Mouse (Mus musculus) cerebellum, adult 2 months (tissue): ENCODE results near the gene E2f4. TPM values are rescaled to one million over a fixed set of nuclear protein-coding genes. Genes with fewer than 3 reads are reported as not detected.

Source experiments
- DNase-seq, 2 experiments: peaks; one replicate each; pipeline ENCODE4 v3.0.0; 2021
- H3K27ac ChIP-seq: fragments of 200-500 bp; 2 replicates; pipeline ENCODE4 v1.5.1; 2012; ENCODE audit warnings: low read length, control low read depth, inconsistent platforms; ENCODE audit not compliant: insufficient read depth
- H3K27me3 ChIP-seq: fragments of 200-500 bp; 2 replicates; pipeline ENCODE4 v1.6.1; 2012; ENCODE audit warnings: inconsistent platforms, mild to moderate bottlenecking, low read length, moderate library complexity; ENCODE audit not compliant: control insufficient read depth, insufficient read depth
- H3K4me1 ChIP-seq: fragments of 200-500 bp; 2 replicates; pipeline ENCODE4 v1.6.1; 2011; ENCODE audit warnings: low read length; ENCODE audit not compliant: control insufficient read depth, insufficient read depth
- H3K4me3 ChIP-seq: fragments of 200-500 bp; replicated peaks from 2 replicates; pipeline ENCODE3; 2011; ENCODE audit warnings: mild to moderate bottlenecking, low read depth, low read length, control low read depth; ENCODE audit not compliant: insufficient read depth
- CTCF ChIP-seq: fragments of 200-500 bp; IDR thresholded peaks from 2 replicates; pipeline ENCODE4 v1.5.1; 2011; ENCODE audit warnings: low read depth, mild to moderate bottlenecking, control low read depth, low read length, moderate library complexity, borderline replicate concordance; ENCODE audit not compliant: insufficient read depth
- POLR2A ChIP-seq: fragments of 200-500 bp; IDR thresholded peaks from 2 replicates; pipeline ENCODE4 v1.6.1; 2011; ENCODE audit warnings: low read length, control low read depth, borderline replicate concordance; ENCODE audit not compliant: insufficient read depth
- WGBS: fragments of 180-500 bp; shearing (Covaris S2); methylation state at CpG from one replicate; pipeline ENCODE4 v1.1.7; 2018; 5-methylcytosine and 5-hydroxymethylcytosine counted together
- polyA plus RNA-seq: library from polyadenylated mRNA; depleted of rRNA; stranded (reverse); fragments of >200 nt; gene quantifications from 2 replicates; pipeline ENCODE4 v1.2.3, GENCODE M21; 2012

The E2f4 gene
- polyA plus RNA-seq, 1 experiment = 81.6 TPM

DNA sequence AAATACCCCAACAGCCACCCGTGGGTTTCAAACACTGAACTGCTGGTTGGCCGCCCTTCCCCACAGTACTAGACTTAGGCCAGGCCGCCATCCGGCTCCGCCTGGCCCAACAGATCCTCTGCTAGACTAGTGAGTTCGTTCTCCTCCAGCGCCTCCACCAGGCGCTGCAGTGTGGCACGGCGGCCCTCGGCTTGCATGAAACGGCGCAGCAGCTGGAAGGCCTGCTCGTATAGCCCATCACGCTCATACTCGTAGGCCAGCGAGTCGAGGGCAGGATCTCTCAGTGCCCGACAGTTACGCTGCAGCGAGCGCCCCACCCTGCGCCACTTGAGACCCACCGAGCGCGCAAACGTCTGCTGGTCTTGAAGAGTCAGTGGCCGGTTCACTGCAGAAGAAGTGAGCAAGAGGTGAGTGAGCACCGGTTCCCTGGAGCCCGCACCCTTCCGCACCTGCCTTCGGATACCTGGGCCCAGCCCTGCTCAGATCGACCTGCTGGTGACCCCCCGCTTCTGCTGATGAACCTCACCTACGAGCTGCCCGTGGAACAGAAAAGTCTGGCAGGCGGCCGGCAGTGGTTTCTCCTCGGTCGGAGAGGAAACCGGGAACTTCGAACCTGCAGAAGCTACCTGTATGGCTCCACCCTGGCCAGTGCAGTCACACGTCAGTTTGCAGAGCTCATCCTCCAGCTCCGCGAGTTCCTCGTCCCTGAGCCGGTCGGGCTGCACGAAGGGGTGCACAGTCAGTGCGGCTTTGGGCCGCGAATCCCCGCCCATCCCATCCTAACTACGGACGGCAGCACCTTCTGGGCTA lies 38.3 kb upstream of the E2f4 start:
- Histone ChIP-seq H3K27me3 (no peaks in the 10 kb centered on the region), H3K4me1 (no peaks in the 10 kb centered on the region), H3K4me3 (peak overlapping the region; percentile 49), H3K27ac (no peak overlapping the region)
- peak in 1 of 2 experiments; percentile 36 for DNase-seq
- TF ChIP-seq CTCF (no peak), POLR2A (no peak)
- WGBS = 6% methylated on average over 55 of the region's 55 CpGs

DNA sequence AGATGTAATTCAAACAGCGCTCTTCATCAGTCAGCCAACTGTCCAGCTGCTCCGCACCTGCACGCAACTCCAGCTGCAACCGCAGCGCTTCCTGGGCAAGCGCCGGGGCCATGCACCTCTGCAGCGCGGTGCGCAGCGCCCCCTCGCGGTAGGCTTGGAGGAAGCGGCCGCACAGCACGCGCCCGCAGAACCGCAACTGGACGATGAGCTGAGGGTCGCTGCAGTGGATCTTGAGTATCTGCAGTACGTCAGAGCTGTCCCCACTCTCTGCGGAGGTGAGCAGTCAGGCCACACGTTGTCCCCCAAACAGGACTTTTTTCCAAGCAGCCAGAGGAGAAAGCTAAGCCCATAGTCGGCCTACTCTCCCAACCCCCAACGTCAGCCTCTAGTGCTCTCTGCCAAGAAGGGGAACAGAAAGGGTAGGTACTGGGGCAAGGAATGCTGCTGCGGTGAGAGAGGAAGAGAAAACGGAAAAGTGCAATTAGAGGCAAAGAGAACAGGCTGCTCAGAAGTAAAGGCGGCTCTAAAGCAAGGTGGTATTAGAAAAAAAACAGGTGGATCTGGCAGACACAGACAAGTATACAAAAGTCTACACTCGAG lies 37.6 kb upstream of the E2f4 start:
- DNase-seq = peak; percentile 64 to 76
- H3K27ac ChIP-seq = no peak overlapping the region
- 6% methylated on average over 30 of the region's 30 CpGs for WGBS
- H3K4me1 ChIP-seq = no peaks in the 10 kb centered on the region
- TF ChIP-seq POLR2A = no peak
- TF ChIP-seq CTCF = peak; percentile 80
- peak overlapping the region; percentile 49 for H3K4me3 ChIP-seq
- no peaks in the 10 kb centered on the region for H3K27me3 ChIP-seq

DNA sequence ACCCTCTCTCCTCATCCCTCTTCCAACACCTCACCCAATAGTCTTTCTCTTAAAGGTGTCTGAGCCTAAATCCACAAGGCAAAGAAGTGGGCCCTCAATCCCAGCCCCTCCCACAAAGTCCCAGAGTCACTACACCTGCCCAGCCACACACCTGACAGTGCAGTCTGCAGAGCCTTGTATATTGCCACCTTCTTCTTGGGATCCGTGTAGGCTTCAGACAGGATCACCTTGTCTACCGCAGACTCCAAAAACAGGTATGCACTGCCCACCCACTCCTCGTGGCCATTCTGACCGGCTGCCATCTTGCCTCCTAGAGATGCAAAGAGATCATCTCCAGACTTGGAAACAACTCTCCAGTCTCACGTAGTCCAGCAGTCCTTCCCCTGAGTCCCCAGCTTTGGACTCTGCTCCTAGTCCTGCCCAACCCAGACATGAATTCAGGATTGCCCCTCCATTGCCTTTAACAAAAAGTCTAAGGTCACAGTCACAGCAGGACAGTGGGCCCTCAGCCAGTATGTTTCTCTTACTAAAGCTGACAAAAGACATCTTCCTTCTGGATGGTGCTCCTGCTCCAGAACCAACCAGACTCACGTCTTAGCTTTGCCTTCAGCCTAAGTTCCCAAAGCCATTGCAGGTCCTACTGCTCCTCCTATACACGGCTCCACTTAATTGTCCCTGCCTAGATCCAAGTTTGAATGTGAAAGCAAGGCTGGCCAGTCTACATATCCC lies 36.9 kb upstream of the E2f4 start:
- DNase-seq = no peak
- Histone ChIP-seq H3K4me1 (no peaks in the 10 kb centered on the region), H3K4me3 (no peak overlapping the region), H3K27me3 (no peaks in the 10 kb centered on the region), H3K27ac (no peak overlapping the region)
- TF ChIP-seq POLR2A (no peak), CTCF (no peak)
- WGBS = 83% methylated on average over 7 of the region's 7 CpGs

- no peak overlapping the region for H3K27ac ChIP-seq
- H3K4me3 ChIP-seq = no peak overlapping the region
- no peaks in the 10 kb centered on the region for H3K4me1 ChIP-seq
- no peaks in the 10 kb centered on the region for H3K27me3 ChIP-seq
- 92% methylated on average over 12 of the region's 12 CpGs for WGBS
- TF ChIP-seq CTCF = no peak
- DNase-seq = no peak
These were observed 36.0 kb upstream of the E2f4 start for GRCm38 (mm10) chr8:105261326-105261980.

GRCm38 (mm10) chr8:105263244-105263912 lies 34.1 kb upstream of the E2f4 start:
- TF ChIP-seq POLR2A = no peak
- no peak for TF ChIP-seq CTCF
- WGBS = 47% methylated on average over 16 of the region's 16 CpGs
- H3K27me3 ChIP-seq = no peaks in the 10 kb centered on the region

GRCm38 (mm10) chr8:105264024-105264982 lies 33.2 kb upstream of the E2f4 start, which contains the start of the genes Tradd and Fbxl8:
Gene Tradd (minus strand): TSS chr8:105264609.
Gene Fbxl8 (plus strand): TSS chr8:105264648.
- 2% methylated on average over 54 of the region's 54 CpGs for WGBS
- no peak for TF ChIP-seq CTCF
- no peak for TF ChIP-seq POLR2A
- peak within 1 kb of the TSS; percentile 72 for H3K4me3 ChIP-seq
- H3K27ac ChIP-seq = no peak within 1 kb of the TSS
- 0 out of 2 replicates have a peak, but pooled peaks cover 3% of the 10 kb centered on the region for H3K4me1 ChIP-seq
- no peaks in the 10 kb centered on the region for H3K27me3 ChIP-seq
- DNase-seq = peak; percentile 65 to 70

More at GRCm38 (mm10) chr8:105263244-105263912, 34.1 kb upstream of the E2f4 start:
- DNase-seq = no peak
- Histone ChIP-seq H3K27ac (no peak overlapping the region), H3K4me1 (0 out of 2 replicates have a peak, but pooled peaks cover 3% of the 10 kb centered on the region), H3K4me3 (no peak overlapping the region)
